Mouse (Mus musculus) embryonic facial prominence, embryonic 15.5 days (tissue): ENCODE results near the gene Ccdc107. TPM values are rescaled to one million over a fixed set of nuclear protein-coding genes. Genes with fewer than 3 reads are reported as not detected.

Experiments used
- ATAC-seq: fragments of 200-750 bp; cut with Nextera tagmentation; 2 replicates; pipeline ENCODE4 v1.8.0; 2017; ENCODE audit warnings: low read depth, moderate TSS enrichment; ENCODE audit not compliant: insufficient number of reproducible peaks, low FRiP score, low TSS enrichment
- H3K27ac ChIP-seq: fragments of 300-500 bp; sonication (generic); replicated peaks from 2 replicates; pipeline ENCODE4 v1.5.1; 2015; ENCODE audit warnings: mild to moderate bottlenecking, inconsistent platforms
- H3K27me3 ChIP-seq: fragments of 300-500 bp; sonication (generic); 2 replicates; pipeline ENCODE4 v1.6.1; 2015; ENCODE audit warnings: inconsistent platforms
- H3K36me3 ChIP-seq: fragments of 300-500 bp; sonication (generic); 2 replicates; pipeline ENCODE4 v1.6.1; 2015; ENCODE audit warnings: mild to moderate bottlenecking, inconsistent platforms
- H3K4me1 ChIP-seq: fragments of 300-500 bp; sonication (generic); 2 replicates; pipeline ENCODE4 v1.6.1; 2015; ENCODE audit warnings: inconsistent platforms
- H3K4me2 ChIP-seq: fragments of 300-500 bp; sonication (generic); replicated peaks from 2 replicates; pipeline ENCODE4 v1.6.1; 2015; ENCODE audit warnings: mild to moderate bottlenecking, inconsistent platforms
- H3K4me3 ChIP-seq: fragments of 300-500 bp; sonication (generic); replicated peaks from 2 replicates; pipeline ENCODE4 v1.5.1; 2015; ENCODE audit warnings: mild to moderate bottlenecking, inconsistent platforms
- H3K9ac ChIP-seq: fragments of 300-500 bp; sonication (generic); 2 replicates; pipeline ENCODE4 v1.6.1; 2015; ENCODE audit warnings: inconsistent platforms
- H3K9me3 ChIP-seq: fragments of 300-500 bp; sonication (generic); replicated peaks from 2 replicates; pipeline ENCODE4 v1.6.1; 2016; ENCODE audit warnings: inconsistent platforms
- WGBS: fragments of 180-500 bp; shearing (Covaris S2); methylation state at CpG from one replicate; pipeline ENCODE4 v1.1.7; 2015; 5-methylcytosine and 5-hydroxymethylcytosine counted together
- polyA plus RNA-seq: library from polyadenylated mRNA; unstranded; fragments of >200 nt; fragmentation: Nextera tagmentation; extraction: Ambion mirVana; gene quantifications from 2 replicates; pipeline ENCODE4 v1.2.1, GENCODE M21; 2015

Gene Ccdc107
- polyA plus RNA-seq, 1 experiment from 2014 or later = 71.7 TPM

DNA sequence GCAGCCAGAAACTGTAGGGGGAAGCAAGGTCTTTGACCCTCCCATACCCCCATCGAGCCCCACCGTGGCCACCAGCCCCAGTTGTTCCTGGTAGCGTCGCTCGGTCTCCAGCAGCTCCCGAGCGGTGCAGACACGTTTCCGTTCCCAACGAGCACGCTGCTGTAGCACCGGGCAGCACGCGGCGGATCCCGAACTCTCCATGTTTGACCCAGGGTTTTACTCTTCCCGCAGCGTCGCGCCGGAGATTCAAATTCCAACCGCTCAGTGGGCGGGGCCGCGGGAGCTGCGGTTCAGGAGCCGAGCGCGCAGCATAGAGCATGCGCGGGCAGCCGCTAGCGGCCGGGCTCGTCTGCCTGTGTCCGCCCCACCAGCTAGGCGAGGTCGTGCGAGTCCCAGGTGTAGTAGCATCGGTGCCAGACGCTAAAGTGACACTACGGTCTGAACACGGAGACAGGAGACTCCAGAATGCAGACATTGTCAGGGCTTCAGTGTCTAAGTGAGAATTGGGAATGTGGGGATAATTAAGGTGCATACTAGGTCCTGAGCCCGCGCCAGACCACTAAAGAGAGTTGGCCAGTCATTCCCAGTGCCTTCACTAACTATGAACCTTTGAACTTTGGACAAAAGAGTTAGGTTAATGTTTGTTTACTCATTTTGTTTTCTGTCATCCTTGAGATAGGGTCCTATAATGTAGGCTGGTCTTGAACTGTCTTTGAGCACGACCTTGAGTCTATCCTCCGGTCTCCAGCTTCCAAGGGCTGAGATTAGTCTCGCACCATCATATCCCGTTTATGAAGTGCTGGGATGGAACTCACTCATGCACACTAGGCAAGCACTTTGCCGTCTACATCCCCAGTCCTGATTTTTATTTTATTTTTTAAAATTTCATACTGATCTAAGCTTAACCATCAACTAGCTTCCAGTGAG lies 7.0 kb downstream of the Ccdc107 start, which contains the start of gene Arhgef39:
Gene Arhgef39, minus strand, starts transcription at position 289 of the 927 bp plus-strand sequence.
- H3K36me3 ChIP-seq = peaks cover 5% of the 10 kb centered on the region; the same call in 1 of the 2 replicates
- H3K27ac ChIP-seq = peak within 1 kb of the TSS; percentile 76
- peak within 1 kb of the TSS; percentile 65 for H3K4me3 ChIP-seq
- H3K4me1 ChIP-seq = peaks cover 33% of the 10 kb centered on the region
- no peaks in the 10 kb centered on the region for H3K27me3 ChIP-seq
- no peaks in the 10 kb centered on the region for H3K9me3 ChIP-seq
- H3K9ac ChIP-seq = peak within 1 kb of the TSS; percentile 47
- H3K4me2 ChIP-seq = peak within 1 kb of the TSS; percentile 87
- peak; percentile 84 for ATAC-seq
- 7% methylated on average over 50 of the region's 50 CpGs for WGBS

- Histone ChIP-seq H3K36me3 (no peaks in the 10 kb centered on the region), H3K27me3 (no peaks in the 10 kb centered on the region), H3K9ac (no peak overlapping the region), H3K9me3 (no peaks in the 10 kb centered on the region), H3K4me2 (no peak overlapping the region), H3K4me1 (peaks cover 34% of the 10 kb centered on the region), H3K4me3 (no peak overlapping the region), H3K27ac (no peak overlapping the region)
- no peak for ATAC-seq
- WGBS = 69% methylated on average over 2 of the region's 2 CpGs
Observed at GRCm38 (mm10) chr4:43503041-43503440, 10.3 kb downstream of the Ccdc107 start.

GRCm38 (mm10) chr4:43503506-43503905 lies 10.8 kb downstream of the Ccdc107 start:
- peaks cover 34% of the 10 kb centered on the region for H3K4me1 ChIP-seq
- H3K9ac ChIP-seq = no peak overlapping the region
- no peaks in the 10 kb centered on the region for H3K27me3 ChIP-seq
- no peak overlapping the region for H3K27ac ChIP-seq
- no peak overlapping the region for H3K4me3 ChIP-seq
- WGBS = 80% methylated on average over 6 of the region's 6 CpGs
- no peaks in the 10 kb centered on the region for H3K36me3 ChIP-seq
- ATAC-seq = no peak
- H3K9me3 ChIP-seq = no peaks in the 10 kb centered on the region
- no peak overlapping the region for H3K4me2 ChIP-seq

DNA sequence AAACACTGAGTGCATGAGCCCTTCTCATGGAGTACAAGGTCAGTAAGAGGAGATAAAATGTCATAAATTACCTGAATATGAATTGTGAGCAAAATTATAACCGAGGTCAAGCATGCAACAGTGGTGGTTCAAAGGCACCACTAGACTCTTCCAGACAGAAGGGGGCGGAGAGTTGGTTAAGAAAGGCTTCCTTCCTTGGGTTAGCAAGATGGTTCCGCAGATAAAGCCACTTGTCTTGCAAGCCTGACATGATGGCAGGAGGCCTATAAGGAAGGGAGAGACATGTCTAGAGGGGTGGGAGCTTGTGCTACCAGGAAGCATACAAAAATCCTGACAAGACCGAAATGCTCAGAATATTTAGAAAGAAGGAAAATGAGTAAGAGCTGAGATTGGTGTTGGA lies 11.6 kb downstream of the Ccdc107 start:
- no peaks in the 10 kb centered on the region for H3K27me3 ChIP-seq
- H3K4me2 ChIP-seq = no peak overlapping the region
- H3K4me3 ChIP-seq = no peak overlapping the region
- H3K36me3 ChIP-seq = no peaks in the 10 kb centered on the region
- H3K9me3 ChIP-seq = no peaks in the 10 kb centered on the region
- no peak for ATAC-seq
- WGBS = 78% methylated on average over 4 of the region's 4 CpGs
- no peak overlapping the region for H3K9ac ChIP-seq
- no peak overlapping the region for H3K27ac ChIP-seq
- H3K4me1 ChIP-seq = peaks cover 33% of the 10 kb centered on the region

DNA sequence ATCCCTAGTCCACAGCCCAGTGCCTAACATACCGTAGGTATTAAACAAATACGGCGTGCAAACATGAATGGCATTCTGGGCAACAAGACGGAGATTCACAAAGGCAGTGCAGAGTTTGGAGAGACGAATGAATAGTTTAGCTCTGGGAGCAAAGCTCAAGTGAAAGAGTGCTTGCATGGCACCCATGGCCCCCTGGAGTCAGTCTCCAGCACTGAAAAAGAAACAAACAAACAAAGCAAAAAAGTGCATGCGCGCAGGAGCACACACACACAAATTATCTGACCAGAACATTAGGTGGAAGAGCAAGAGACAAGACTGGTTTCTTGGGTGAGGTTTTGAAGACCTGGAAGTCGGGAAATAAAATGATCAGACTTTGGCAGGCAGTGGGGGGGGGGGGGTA lies 13.4 kb downstream of the Ccdc107 start:
- ATAC-seq = no peak
- WGBS = 73% methylated on average over 8 of the region's 8 CpGs
- Histone ChIP-seq H3K9ac (no peak overlapping the region), H3K27ac (no peak overlapping the region), H3K4me3 (no peak overlapping the region), H3K36me3 (no peaks in the 10 kb centered on the region), H3K4me1 (peaks cover 27% of the 10 kb centered on the region), H3K9me3 (no peaks in the 10 kb centered on the region), H3K27me3 (no peaks in the 10 kb centered on the region), H3K4me2 (no peak overlapping the region)

DNA sequence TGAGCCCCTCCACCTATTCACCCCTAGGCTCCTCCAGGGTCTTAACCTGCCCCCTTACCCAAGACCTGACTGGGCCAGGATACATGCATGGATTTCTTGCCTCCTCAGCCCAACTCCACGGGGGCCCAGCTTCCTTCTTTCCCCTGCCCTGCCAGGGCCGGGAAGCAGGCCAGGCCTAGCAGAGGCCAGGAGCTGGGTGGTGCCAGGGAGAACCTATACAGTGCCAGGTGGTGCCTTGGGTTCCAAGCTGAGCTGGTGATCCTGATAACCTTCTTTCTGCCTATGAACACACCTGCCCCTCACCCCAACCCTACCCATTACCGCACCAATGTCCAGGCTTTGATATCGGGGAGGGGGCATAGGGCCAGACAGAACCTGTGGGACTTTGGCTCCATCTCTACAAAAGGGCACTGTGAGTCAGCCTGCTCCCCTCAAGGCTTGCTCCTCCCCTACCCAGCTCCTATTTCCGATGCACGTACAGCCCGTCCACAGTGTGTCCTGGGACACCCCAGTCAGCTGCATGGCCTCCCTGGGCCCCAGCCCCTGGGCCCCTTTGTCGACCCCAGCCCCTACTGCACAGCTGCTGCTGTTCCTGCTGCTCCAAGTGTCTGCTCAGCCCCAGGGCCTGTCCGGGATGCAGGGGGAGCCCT lies 14.0 kb downstream of the Ccdc107 start, which contains the start of gene Car9:
Gene Car9, plus strand, starts transcription at position 431 of the 650 bp plus-strand sequence.
- H3K36me3 ChIP-seq = no peaks in the 10 kb centered on the region
- H3K4me3 ChIP-seq = peak within 1 kb of the TSS; percentile 45
- no peak within 1 kb of the TSS for H3K27ac ChIP-seq
- H3K27me3 ChIP-seq = no peaks in the 10 kb centered on the region
- no peak within 1 kb of the TSS for H3K9ac ChIP-seq
- WGBS = 37% methylated on average over 9 of the region's 9 CpGs
- peak within 1 kb of the TSS; percentile 76 for H3K4me2 ChIP-seq
- ATAC-seq = peak; percentile 48
- peaks cover 27% of the 10 kb centered on the region for H3K4me1 ChIP-seq
- H3K9me3 ChIP-seq = no peaks in the 10 kb centered on the region

DNA sequence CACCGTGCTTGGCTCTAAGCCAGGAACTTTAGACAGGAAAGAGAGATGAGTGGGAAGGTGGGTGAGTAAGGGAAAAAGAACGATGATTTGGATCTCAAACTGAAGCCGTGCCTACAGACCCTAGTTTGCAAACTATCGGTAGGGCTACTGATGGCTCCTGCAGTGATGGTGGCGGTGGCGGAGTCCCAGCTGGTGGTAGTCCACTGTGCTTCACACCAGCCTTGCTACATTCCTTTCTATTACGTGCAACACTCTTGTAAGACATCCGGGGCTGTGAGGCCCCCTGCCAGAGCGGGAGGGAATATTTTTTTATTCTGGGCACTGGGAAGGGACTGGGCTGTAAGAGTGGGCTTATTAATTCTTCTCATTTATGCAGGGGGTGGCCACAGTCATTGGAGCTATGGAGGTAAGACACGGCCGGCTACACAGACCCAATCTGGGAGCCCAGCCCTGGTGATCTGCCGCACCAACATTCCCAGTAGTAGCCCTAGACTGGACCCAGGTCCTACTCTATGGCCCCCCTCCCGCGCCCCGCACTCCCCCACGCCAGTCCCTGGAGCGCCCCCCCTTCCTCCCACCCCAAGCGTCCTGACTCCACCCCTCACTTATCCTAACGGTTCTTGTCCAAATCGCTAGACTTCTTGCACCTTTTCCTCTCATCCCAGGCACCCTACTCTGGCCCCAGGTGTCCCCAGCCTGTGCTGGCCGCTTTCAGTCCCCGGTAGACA lies 15.4 kb downstream of the Ccdc107 start:
- 11% methylated on average over 21 of the region's 22 CpGs for WGBS
- Histone ChIP-seq H3K27me3 (no peaks in the 10 kb centered on the region), H3K9ac (peak overlapping the region; percentile 28; the same call in 1 of the 2 replicates), H3K4me3 (peak overlapping the region; percentile 45), H3K36me3 (no peaks in the 10 kb centered on the region), H3K4me1 (peaks cover 27% of the 10 kb centered on the region), H3K4me2 (peak overlapping the region; percentile 76), H3K9me3 (no peaks in the 10 kb centered on the region), H3K27ac (no peak overlapping the region)
- ATAC-seq = peak; percentile 20; the same call in 1 of the 2 replicates

GRCm38 (mm10) chr4:43508666-43508997 lies 15.9 kb downstream of the Ccdc107 start:
- Histone ChIP-seq H3K4me2 (peak overlapping the region; percentile 76), H3K9me3 (no peaks in the 10 kb centered on the region), H3K9ac (peak overlapping the region; percentile 28; the same call in 1 of the 2 replicates), H3K36me3 (no peaks in the 10 kb centered on the region), H3K4me3 (peak overlapping the region; percentile 45), H3K27ac (no peak overlapping the region), H3K27me3 (no peaks in the 10 kb centered on the region), H3K4me1 (peaks cover 27% of the 10 kb centered on the region)
- peak; percentile 78; the same call in 1 of the 2 replicates for ATAC-seq
- 4% methylated on average over 13 of the region's 13 CpGs for WGBS

DNA sequence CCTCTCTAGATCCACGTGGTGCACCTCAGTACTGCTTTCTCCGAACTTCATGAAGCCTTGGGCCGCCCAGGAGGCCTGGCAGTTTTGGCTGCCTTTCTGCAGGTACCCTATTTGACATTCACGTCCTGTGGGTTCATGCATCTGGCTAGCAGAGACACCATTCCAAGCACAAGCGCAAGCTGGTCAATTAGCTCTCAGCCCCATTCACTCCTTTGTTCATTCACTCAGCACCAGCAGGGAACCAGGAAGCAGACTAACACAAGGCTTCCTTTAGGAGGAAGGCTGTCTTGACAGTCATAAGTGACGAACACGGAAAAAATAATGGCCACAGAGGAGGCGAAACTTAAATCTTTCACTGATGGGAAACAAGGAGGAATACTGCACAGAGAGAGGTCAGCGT lies 16.4 kb downstream of the Ccdc107 start:
- H3K9ac ChIP-seq = 0 out of 2 replicates have a peak overlapping the region, but pooled peaks have one; percentile 28
- ATAC-seq = no peak
- H3K4me3 ChIP-seq = peak overlapping the region; percentile 45
- peaks cover 29% of the 10 kb centered on the region for H3K4me1 ChIP-seq
- 36% methylated on average over 9 of the region's 9 CpGs for WGBS
- H3K9me3 ChIP-seq = no peaks in the 10 kb centered on the region
- H3K27me3 ChIP-seq = no peaks in the 10 kb centered on the region
- no peaks in the 10 kb centered on the region for H3K36me3 ChIP-seq
- peak overlapping the region; percentile 76 for H3K4me2 ChIP-seq
- no peak overlapping the region for H3K27ac ChIP-seq

DNA sequence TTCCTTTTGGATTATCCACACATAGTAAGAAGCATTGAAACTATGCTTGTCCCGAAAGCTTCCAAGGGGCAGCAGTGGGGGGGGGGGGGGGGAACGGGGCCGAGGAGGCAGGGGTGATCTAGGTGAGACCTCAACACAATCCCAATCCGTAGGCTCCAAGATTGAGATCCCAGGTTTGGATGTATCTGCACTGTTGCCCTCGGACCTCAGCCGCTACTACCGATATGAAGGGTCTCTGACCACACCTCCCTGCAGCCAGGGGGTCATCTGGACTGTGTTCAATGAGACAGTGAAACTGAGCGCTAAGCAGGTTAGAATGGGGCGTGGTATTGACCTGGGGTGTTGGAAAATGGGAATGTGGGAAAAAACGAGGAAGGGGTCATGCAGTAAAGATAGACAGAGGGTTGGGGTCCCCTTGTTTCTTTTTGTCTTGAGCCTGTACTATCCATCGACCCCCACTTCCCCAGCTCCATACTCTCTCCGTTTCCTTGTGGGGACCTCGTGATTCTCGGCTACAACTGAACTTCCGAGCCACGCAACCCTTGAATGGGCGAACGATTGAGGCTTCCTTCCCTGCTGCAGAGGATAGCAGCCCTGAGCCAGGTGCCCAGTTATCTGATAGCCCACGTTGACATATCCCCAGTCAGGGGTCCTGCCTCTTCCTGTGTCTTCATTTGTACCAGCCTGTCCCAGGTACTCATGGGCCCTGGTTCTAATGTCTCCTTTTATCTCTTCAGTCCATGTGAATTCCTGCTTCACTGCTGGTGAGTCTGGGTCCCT lies 19.2 kb downstream of the Ccdc107 start:
- no peak overlapping the region for H3K4me3 ChIP-seq
- H3K9me3 ChIP-seq = no peaks in the 10 kb centered on the region
- no peak overlapping the region for H3K9ac ChIP-seq
- no peak overlapping the region for H3K4me2 ChIP-seq
- H3K27ac ChIP-seq = no peak overlapping the region
- 67% methylated on average over 19 of the region's 19 CpGs for WGBS
- peaks cover 13% of the 10 kb centered on the region for H3K36me3 ChIP-seq
- no peaks in the 10 kb centered on the region for H3K27me3 ChIP-seq
- H3K4me1 ChIP-seq = peaks cover 31% of the 10 kb centered on the region
- no peak for ATAC-seq
